Mouse (Mus musculus): Measurements from ENCODE around the gene Cdc7. TPM values are rescaled to one million over a fixed set of nuclear protein-coding genes. Genes with fewer than 3 reads are reported as not detected.

Gene Cdc7
- 18.9 and 22.1 TPM in 2 replicates for polyA plus RNA-seq (2015; fragmentation: Nextera tagmentation; extraction: Ambion mirVana)

DNA sequence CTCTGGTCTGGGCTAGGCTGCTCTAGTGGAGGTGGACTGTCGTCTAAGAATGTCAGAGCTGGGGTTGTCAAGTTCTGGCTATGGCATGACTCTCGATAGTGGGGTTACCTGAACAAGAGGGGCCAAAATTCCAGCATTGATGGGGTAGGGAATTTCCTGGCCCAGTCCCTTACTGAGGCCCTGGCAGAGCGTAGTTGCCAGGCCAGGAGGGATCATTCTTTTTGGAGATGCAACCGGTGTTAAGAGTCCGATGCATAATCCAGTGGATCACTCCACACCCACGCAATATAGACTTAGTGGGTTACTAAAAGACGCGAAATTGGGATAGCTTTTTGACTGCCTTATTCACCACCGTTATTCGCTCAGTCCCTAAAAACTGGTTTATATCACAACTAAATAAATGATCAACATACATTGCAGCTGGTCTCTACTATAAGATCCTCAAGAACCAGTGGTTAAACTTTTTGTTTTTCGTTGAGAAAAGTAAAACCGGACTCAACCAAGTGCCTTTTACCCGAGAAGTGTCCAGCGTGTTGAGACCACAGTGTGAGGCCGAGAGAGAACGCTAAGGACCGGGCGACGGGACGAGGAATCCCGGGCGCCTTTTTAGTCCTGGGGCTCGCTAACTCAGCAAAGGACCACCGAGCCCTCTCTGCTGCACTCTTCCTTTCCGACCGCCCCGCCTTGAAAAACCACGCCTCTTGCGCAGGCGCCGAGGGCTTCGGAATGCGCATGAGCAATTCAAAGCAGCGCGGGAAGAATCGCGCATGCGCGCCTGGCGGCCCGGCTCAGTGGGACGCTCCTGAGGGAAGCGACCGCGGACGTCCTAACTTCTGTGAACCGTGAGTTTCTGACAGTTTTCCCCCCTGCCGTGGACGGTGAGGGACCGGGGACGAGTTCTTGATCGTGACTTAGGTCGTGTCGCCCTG is at the start of gene Cdc7:
Gene Cdc7 (plus strand): TSS at position 739 of the 929 bp plus-strand sequence.
- Histone ChIP-seq H3K9ac (peak within 1 kb of the TSS; percentile 92), H3K27me3 (no peaks in the 10 kb centered on the region), H3K9me3 (replicated peaks) (no peaks in the 10 kb centered on the region), H3K4me2 (peak within 1 kb of the TSS; percentile 82), H3K27ac (peak within 1 kb of the TSS; percentile 90), H3K4me1 (replicated peaks) (peaks cover 16% of the 10 kb centered on the region), H3K4me3 (replicated peaks) (peak within 1 kb of the TSS; percentile 91), H3K36me3 (peaks cover 19% of the 10 kb centered on the region)
- DNase-seq (peak; percentile 90), ATAC-seq (ENCODE audit: low read depth) (peak; percentile 90)
- 5% methylated on average over 54 of the region's 54 CpGs for WGBS (ENCODE audit: insufficient replicate concordance)

DNA sequence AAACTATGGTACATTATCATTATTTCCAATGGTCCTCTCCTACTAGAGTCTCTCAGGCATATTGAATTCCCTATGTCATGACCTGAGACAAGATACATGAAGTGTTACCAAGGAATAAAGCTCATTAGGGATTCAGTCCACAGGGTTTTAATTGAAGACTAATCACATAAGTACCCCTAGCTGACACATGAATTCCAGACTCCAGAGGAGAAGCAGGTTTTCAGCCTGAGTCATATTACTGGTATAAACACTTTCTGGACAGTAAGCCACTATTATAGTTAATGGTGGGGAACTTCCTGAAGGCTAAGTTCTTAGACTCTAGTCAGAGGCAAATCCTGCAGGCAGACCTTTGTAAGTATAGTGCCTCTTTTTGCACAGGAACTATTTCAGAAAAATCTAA is 44.8 kb upstream of the Cdc7 start:
- no peak overlapping the region for H3K4me2 ChIP-seq
- H3K9ac ChIP-seq = no peak overlapping the region
- H3K27ac ChIP-seq = no peak overlapping the region
- H3K4me3 ChIP-seq (replicated peaks) = no peak overlapping the region
- H3K9me3 ChIP-seq (replicated peaks) = no peaks in the 10 kb centered on the region
- DNase-seq (no peak), ATAC-seq (ENCODE audit: low read depth) (no peak)
- H3K36me3 ChIP-seq = no peaks in the 10 kb centered on the region
- H3K4me1 ChIP-seq (replicated peaks) = peaks cover 4% of the 10 kb centered on the region; the same call in 1 of the 2 replicates
- H3K27me3 ChIP-seq = no peaks in the 10 kb centered on the region

DNA sequence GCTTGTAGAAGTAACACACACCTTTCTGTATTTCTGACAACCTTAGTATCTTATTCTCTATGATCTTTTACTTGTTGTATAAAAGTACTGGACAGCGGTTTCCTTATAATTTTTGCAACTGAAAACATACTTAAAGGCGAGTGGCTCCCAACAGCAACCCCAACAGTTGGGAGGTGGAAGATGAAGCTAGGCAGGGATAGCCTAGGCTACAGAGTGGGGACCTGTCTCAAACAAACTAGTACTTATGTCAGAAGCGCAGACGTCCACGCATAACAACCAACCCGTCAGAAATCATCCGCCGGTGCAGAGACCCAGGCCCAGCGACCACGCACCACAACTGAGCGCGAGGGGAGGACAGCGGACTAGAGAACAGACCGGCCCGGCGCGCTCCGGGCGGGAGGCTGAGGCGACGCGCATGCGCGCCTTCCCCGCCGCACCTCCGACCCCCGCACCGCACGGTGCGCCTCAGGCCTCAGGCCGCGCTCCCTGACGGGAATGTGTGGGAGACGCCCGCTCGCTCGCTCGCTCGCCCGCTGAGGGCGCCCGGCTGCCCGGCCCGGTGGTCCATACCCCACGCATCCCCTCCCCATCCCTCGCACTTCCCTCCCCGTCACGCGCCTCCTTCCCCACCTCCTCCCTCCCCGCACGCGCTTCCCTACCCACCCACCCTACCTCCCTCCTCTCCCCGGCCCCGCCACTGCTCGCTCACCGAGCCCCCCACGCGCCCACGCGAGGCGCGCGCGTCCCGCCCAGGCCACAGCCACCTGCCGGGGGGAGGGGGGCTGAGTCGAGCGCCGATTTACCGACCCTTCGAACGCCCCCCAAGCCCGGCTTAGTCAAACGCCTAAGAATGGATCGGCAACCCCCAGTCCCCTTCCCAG is 38.4 kb upstream of the Cdc7 start, which contains the start of gene Hfm1:
Gene Hfm1 (minus strand): TSS at position 834 of the 881 bp plus-strand sequence.
- Histone ChIP-seq H3K27ac (no peak within 1 kb of the TSS), H3K9me3 (replicated peaks) (no peaks in the 10 kb centered on the region), H3K4me2 (peak within 1 kb of the TSS; percentile 83), H3K4me3 (replicated peaks) (peak within 1 kb of the TSS; percentile 62), H3K9ac (peak within 1 kb of the TSS; percentile 68), H3K36me3 (no peaks in the 10 kb centered on the region), H3K4me1 (replicated peaks) (peaks cover 27% of the 10 kb centered on the region), H3K27me3 (no peaks in the 10 kb centered on the region)
- ATAC-seq (ENCODE audit: low read depth) (peak; percentile 90), DNase-seq (peak; percentile 52)
- WGBS (ENCODE audit: insufficient replicate concordance) = 2% methylated on average over 73 of the region's 76 CpGs

- peak overlapping the region; percentile 68 for H3K9ac ChIP-seq
- peak overlapping the region; percentile 62 for H3K4me3 ChIP-seq (replicated peaks)
- WGBS (ENCODE audit: insufficient replicate concordance) = 67% methylated on average over 4 of the region's 4 CpGs
- H3K4me2 ChIP-seq = peak overlapping the region; percentile 83
- H3K36me3 ChIP-seq = no peaks in the 10 kb centered on the region
- DNase-seq = no peak
- peaks cover 27% of the 10 kb centered on the region for H3K4me1 ChIP-seq (replicated peaks)
- ATAC-seq (ENCODE audit: low read depth) = no peak
- H3K27ac ChIP-seq = no peak overlapping the region
- H3K27me3 ChIP-seq = no peaks in the 10 kb centered on the region
- no peaks in the 10 kb centered on the region for H3K9me3 ChIP-seq (replicated peaks)
These were observed 37.8 kb upstream of the Cdc7 start for GRCm38 (mm10) chr5:106926369-106926686.

GRCm38 (mm10) chr5:106927996-106928395 is 36.1 kb upstream of the Cdc7 start:
- peaks cover 27% of the 10 kb centered on the region for H3K4me1 ChIP-seq (replicated peaks)
- WGBS (ENCODE audit: insufficient replicate concordance) = 28% methylated on average over 4 of the region's 4 CpGs
- no peak overlapping the region for H3K4me3 ChIP-seq (replicated peaks)
- H3K27me3 ChIP-seq = no peaks in the 10 kb centered on the region
- ATAC-seq (ENCODE audit: low read depth) (peak; percentile 49; the same call in 1 of the 2 replicates), DNase-seq (no peak)
- H3K9ac ChIP-seq = no peak overlapping the region
- H3K4me2 ChIP-seq = no peak overlapping the region
- H3K36me3 ChIP-seq = no peaks in the 10 kb centered on the region
- H3K9me3 ChIP-seq (replicated peaks) = no peaks in the 10 kb centered on the region
- no peak overlapping the region for H3K27ac ChIP-seq

- no peak for ATAC-seq (ENCODE audit: low read depth)
- Histone ChIP-seq H3K9me3 (replicated peaks) (no peaks in the 10 kb centered on the region), H3K4me1 (replicated peaks) (no peaks in the 10 kb centered on the region), H3K27ac (no peak overlapping the region), H3K4me2 (no peak overlapping the region), H3K27me3 (no peaks in the 10 kb centered on the region), H3K4me3 (replicated peaks) (no peak overlapping the region), H3K9ac (no peak overlapping the region), H3K36me3 (no peaks in the 10 kb centered on the region)
- no peak for DNase-seq
- 61% methylated on average over 4 of the region's 4 CpGs for WGBS (ENCODE audit: insufficient replicate concordance)
These were observed 17.8 kb upstream of the Cdc7 start for GRCm38 (mm10) chr5:106946342-106946741.

- ATAC-seq (ENCODE audit: low read depth) (no peak), DNase-seq (no peak)
These were observed 15.4 kb upstream of the Cdc7 start for GRCm38 (mm10) chr5:106948683-106949082.

GRCm38 (mm10) chr5:106956467-106956866 is 7.7 kb upstream of the Cdc7 start:
- no peak overlapping the region for H3K4me3 ChIP-seq (replicated peaks)
- no peaks in the 10 kb centered on the region for H3K9me3 ChIP-seq (replicated peaks)
- H3K4me2 ChIP-seq = no peak overlapping the region
- DNase-seq (no peak), ATAC-seq (ENCODE audit: low read depth) (no peak)
- H3K9ac ChIP-seq = no peak overlapping the region
- 53% methylated on average over 3 of the region's 3 CpGs for WGBS (ENCODE audit: insufficient replicate concordance)
- H3K27ac ChIP-seq = no peak overlapping the region
- H3K36me3 ChIP-seq = no peaks in the 10 kb centered on the region
- H3K27me3 ChIP-seq = no peaks in the 10 kb centered on the region
- H3K4me1 ChIP-seq (replicated peaks) = 0 out of 2 replicates have a peak, but pooled peaks cover 4% of the 10 kb centered on the region

More at GRCm38 (mm10) chr5:106948683-106949082, 15.4 kb upstream of the Cdc7 start:
- WGBS (ENCODE audit: insufficient replicate concordance) = 52% methylated on average over 6 of the region's 6 CpGs
- H3K4me1 ChIP-seq (replicated peaks) = no peaks in the 10 kb centered on the region
- H3K9me3 ChIP-seq (replicated peaks) = no peaks in the 10 kb centered on the region
- no peak overlapping the region for H3K9ac ChIP-seq
- no peak overlapping the region for H3K4me3 ChIP-seq (replicated peaks)
- no peak overlapping the region for H3K27ac ChIP-seq
- no peaks in the 10 kb centered on the region for H3K27me3 ChIP-seq
- H3K4me2 ChIP-seq = no peak overlapping the region
- no peaks in the 10 kb centered on the region for H3K36me3 ChIP-seq

- no peaks in the 10 kb centered on the region for H3K36me3 ChIP-seq
- H3K9me3 ChIP-seq (replicated peaks) = no peaks in the 10 kb centered on the region
- no peak overlapping the region for H3K27ac ChIP-seq
- ATAC-seq (ENCODE audit: low read depth) (no peak), DNase-seq (no peak)
- peaks cover 8% of the 10 kb centered on the region for H3K4me1 ChIP-seq (replicated peaks)
- H3K4me3 ChIP-seq (replicated peaks) = no peak overlapping the region
- no peaks in the 10 kb centered on the region for H3K27me3 ChIP-seq
- no peak overlapping the region for H3K9ac ChIP-seq
- no peak overlapping the region for H3K4me2 ChIP-seq
- WGBS (ENCODE audit: insufficient replicate concordance) = 81% methylated on average over 3 of the region's 3 CpGs
These were observed 5.1 kb upstream of the Cdc7 start for GRCm38 (mm10) chr5:106959031-106959430.

DNA sequence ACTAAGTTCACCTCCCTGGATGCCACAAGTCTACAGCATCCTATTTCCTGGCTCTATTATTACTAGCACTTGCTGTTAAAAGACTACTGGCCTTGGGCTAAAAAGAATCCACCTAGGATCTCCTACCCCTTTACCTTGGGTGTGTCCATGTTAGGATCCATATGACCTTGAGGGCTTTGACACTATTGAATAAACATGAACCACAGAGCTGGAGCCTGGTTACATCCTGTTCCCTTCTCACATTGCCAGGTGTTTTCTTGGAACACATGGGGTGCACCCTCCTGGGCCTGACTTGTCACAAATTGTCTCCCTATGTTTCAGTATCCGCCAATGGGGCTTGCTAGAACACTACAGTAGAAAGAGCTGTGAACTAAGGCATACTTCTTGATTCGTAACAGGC is 3.7 kb upstream of the Cdc7 start:
- Histone ChIP-seq H3K4me3 (replicated peaks) (no peak overlapping the region), H3K27ac (no peak overlapping the region), H3K4me2 (no peak overlapping the region), H3K9me3 (replicated peaks) (no peaks in the 10 kb centered on the region), H3K36me3 (no peaks in the 10 kb centered on the region), H3K4me1 (replicated peaks) (peaks cover 12% of the 10 kb centered on the region), H3K9ac (no peak overlapping the region), H3K27me3 (no peaks in the 10 kb centered on the region)
- 78% methylated on average over 2 of the region's 2 CpGs for WGBS (ENCODE audit: insufficient replicate concordance)
- DNase-seq (no peak), ATAC-seq (ENCODE audit: low read depth) (no peak)

DNA sequence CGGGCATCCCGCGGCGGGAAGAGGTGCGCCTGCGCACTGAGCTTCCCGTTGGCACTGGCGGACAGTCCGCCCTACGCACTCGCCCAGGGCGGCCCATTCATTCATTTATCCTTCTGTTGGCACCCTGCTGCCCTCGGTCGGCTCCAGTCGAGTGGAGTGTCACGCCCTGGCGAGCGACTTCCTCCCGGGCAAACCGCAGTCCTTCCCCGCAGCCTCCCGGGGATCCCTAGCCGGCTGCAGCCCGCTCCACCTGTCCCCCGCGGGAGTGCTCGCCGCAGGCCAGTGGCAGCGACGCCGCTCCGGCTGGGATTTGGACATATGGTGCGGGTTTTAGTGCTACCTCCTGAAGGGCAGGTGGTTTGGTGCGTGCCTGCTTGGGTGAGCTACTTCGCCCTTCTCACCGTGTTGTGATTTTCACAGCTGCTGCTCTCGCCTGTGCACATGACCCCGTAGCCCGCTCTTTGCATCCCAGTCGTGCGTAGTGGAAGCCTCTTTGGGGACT is 442 bp downstream of the Cdc7 start:
- under 1% methylated on average over 41 of the region's 41 CpGs for WGBS (ENCODE audit: insufficient replicate concordance)
- Histone ChIP-seq H3K27ac (peak overlapping the region; percentile 90), H3K4me1 (replicated peaks) (peaks cover 16% of the 10 kb centered on the region), H3K9ac (peak overlapping the region; percentile 92), H3K36me3 (peaks cover 26% of the 10 kb centered on the region), H3K9me3 (replicated peaks) (no peaks in the 10 kb centered on the region), H3K4me3 (replicated peaks) (peak overlapping the region; percentile 91), H3K27me3 (no peaks in the 10 kb centered on the region), H3K4me2 (peak overlapping the region; percentile 82)
- no peak for DNase-seq
- peak; percentile 92 for ATAC-seq (ENCODE audit: low read depth)

All from liver, embryonic 13.5 days (tissue).